Comparison of ENCODE assay signal across 14 mouse cellular contexts in genomic region chr1:135111271-135111670, GRCm38 (mm10). TPM values are rescaled to one million over a fixed set of nuclear protein-coding genes. Genes with fewer than 3 reads are reported as not detected.
"Had no signal": no experiment of that assay in that cellular context is flagged by ENCODE, and none has a peak within 500 bp of the region (broad histone marks: within the 10 kb centered on the region; RNA-seq: fewer than 3 reads in every experiment).

No protein-coding gene starts in this region.

RNA-seq across cellular contexts. Expression of gene Lgr6, which starts 6.2 kb away (rescaled TPM):
- total RNA-seq: hematopoietic stem cell, adult 5-6 weeks had no signal

RNA-seq across cellular contexts. Expression of gene Ptpn7, which starts 21.2 kb away (rescaled TPM):
- total RNA-seq: layer of hippocampus, adult 2 months had no signal

RNA-seq across cellular contexts. Expression of gene Gpr37l1, which starts 56.2 kb away (rescaled TPM):
- total RNA-seq: hematopoietic stem cell, adult 5-6 weeks had no signal
- polyA plus RNA-seq: heart, embryonic 11.5 days; heart, embryonic 13.5 days; heart, embryonic 15.5 days; heart, postnatal 0 days; hindbrain, embryonic 11.5 days; inflammation-experienced regulatory T-cells, adult 6 months; kidney, embryonic 14.5 days; kidney, embryonic 16.5 days; limb, embryonic 10.5 days; limb, embryonic 12.5 days; liver, embryonic 11.5 days; liver, embryonic 13.5 days had no signal
